Mouse (Mus musculus) small intestine, adult 10 weeks (tissue): ENCODE measurements around the gene 1700001P01Rik. TPM values are rescaled to one million over a fixed set of nuclear protein-coding genes. Genes with fewer than 3 reads are reported as not detected.

Experiments used
- polyA plus RNA-seq: library from polyadenylated mRNA; stranded (reverse); fragments of 350-450 nt; fragmentation: Illumina TruSeq; extraction: RNeasy Lipid Tissue Mini Kit (QIAGEN cat#74804); gene quantifications from one replicate; pipeline ENCODE4 v1.2.3, GENCODE M21; 2014; ENCODE audit warnings: low replicate concordance

The 1700001P01Rik gene
- not detected for polyA plus RNA-seq

DNA sequence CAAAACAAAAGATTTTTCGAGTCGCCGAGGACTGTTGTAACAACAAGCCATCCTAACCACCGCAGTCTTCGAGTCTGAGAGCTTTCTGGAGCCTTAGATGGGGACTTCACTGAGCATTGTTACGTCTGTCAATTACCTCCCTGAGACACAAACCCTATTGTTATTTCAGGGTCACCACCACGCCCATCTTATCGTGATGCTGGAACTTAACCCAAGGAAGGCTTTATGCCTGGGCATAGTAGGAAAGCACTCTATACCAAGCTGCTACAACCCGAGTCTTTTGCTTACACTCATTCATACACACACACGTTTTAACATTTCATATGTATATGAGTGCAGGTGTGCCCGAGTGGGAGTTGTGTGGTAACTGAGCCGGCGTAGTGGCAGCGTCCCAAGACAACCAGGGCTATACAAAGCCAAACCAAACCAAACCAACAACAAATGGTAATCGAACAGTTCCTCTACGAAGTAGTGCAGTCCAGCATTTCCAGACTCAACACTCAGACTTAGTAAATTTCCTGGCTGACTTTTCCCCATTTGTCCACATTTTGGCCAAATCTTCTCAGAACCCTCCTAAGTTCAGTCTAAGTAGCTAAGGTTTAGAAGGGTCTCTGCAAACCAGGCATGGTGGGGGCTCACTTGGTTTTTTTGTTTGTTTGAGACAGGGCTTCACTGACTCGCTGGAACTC lies at the start of gene 1700001P01Rik:
Gene 1700001P01Rik, minus strand, starts transcription at position 111 of the 689 bp plus-strand sequence.

DNA sequence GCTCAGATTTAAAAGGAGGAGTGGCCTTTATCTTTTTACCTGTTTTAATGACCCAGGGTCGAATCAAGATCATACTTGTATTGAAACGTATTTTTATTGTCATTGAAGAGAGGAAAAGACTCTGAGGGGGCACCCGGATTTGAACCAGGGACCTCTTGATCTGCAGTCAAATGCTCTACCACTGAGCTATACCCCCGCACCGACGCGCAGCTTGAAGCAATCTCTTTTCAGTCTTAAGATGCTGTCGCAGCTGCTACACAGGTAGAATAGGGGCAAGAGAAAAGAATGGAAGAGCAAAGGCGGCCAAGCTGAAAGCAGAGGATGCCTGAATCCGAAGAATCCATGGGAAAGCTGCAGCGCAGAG lies 23.0 kb upstream of the 1700001P01Rik start, which contains the start of gene Lasp1:
Gene Lasp1, plus strand, starts transcription at position 219 of the 364 bp plus-strand sequence.

DNA sequence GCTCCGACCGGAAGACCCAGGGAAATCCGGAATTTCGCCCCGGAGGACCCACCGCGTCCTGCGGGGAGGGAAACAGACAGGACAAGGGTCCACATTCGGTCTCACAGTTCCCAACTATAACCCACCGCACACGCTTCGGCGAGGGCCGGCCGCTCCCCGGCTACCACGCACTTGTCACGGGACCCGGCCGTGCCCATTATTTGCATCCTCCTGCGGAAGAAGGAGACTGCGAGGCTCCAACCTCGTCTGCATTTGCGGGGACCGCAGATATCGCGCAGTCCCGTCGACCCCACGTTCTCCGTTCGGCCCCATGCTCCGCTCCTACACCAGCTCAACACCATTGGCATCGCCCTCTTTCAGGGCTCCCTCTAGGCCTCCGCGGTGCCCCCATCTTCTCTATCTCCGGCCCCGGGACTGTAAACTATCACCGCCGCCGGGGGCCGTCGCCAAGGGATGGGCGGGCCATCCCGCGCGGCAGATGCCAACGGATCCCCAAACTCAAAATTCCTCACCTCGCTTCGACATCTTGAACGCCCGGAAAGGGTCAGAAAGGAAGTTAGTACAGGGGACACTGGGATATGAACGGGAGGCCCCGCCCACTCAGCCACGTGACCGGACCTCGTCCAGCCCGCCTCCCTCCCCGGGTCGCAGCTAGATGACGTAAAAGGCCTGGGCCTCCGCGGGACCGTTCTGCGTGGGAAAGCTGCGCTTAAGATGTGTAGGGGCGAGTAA lies 6.3 kb upstream of the 1700001P01Rik start, which contains the start of gene Rpl23:
Gene Rpl23, minus strand, starts transcription at position 606 of the 732 bp plus-strand sequence.

DNA sequence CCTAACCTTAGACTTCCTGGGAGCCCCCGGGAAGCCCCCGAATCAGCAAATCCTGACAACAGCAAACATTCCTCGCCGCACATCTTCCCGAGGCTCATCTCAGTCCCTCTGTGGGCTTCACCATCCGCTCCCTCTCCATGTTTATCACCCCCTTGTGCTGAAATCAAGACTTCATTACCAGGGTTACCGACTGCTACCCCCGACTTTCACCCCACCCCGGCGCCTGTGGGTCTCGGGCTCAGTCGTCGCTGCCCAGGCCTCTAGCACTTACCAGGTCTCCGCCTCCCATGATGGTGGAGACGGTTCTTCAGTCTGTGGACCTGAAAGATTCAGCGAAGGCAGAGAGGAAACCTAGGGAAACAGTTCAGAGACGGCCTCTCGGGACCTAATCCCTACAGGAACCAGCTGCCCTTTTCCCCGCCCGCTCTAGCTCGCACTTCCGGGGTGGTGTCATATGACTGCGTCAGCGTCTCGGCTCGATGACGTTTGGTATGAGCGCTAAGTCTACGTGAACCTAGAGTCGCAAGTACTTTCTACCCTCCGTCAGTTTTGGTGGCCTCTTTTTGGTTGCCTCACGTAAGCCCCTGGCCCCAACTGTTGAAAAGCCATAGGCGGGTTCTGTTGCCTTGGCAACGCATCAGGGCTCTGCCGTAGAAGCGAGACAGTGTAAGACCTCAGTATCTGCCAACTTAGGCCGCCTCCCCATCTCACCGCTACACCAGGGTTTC lies 9.4 kb downstream of the 1700001P01Rik start, which contains the start of gene Cwc25:
Gene Cwc25, minus strand, starts transcription at position 403 of the 728 bp plus-strand sequence.

DNA sequence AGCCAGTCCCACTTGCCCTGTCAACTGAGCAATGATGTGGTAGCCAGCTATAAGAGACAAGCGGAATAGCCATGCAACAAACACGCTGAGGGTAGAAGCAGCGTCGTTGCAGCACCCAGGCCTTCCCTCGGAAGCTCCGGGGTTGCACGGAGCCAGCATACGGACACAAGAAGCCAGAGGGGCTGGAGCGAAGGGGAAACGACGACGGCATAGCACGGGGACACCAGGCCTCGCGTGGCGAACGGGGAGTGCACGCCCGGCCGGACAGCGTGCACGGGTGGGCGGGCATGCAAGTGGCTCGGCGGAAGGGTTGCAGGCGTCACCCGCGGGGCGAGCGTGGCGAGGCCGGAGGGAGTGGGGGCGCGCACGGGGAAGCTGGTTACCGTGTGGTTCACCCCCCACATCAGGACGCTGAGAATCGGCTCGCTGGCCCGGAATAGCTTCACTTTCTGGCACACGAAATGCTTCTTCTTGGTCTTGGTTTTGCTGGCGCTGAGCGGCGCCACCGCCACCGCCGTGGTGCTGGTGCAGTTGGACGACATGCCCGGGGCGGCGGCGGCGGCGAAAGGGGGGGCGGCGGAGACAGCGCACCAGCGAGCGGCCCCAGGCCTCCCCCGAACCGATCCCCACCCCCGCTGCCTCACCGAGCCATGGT lies 31.5 kb downstream of the 1700001P01Rik start, which contains the start of gene Pip4k2b:
Gene Pip4k2b, minus strand, starts transcription at position 642 of the 655 bp plus-strand sequence.

Other genes starting within 250 kb of the 1700001P01Rik start
- not detected for gene Srcin1, start 199.7 kb downstream of the 1700001P01Rik start, polyA plus RNA-seq
- not detected for gene Epop, start 146.2 kb downstream of the 1700001P01Rik start, polyA plus RNA-seq
- gene Mllt6, start 112.5 kb downstream of the 1700001P01Rik start, polyA plus RNA-seq: 3.7 TPM
- gene Cisd3, start 90.1 kb downstream of the 1700001P01Rik start, polyA plus RNA-seq: 16.7 TPM
- gene Pcgf2, start 75.4 kb downstream of the 1700001P01Rik start, polyA plus RNA-seq: 1.9 TPM
- 6.1 TPM for gene Psmb3, start 72.5 kb downstream of the 1700001P01Rik start, polyA plus RNA-seq
- gene Pip4k2b, start 31.2 kb downstream of the 1700001P01Rik start, polyA plus RNA-seq: 2.8 TPM
- gene Cwc25, start 9.4 kb downstream of the 1700001P01Rik start, polyA plus RNA-seq: 11.0 TPM
- 1,379 TPM for gene Rpl23, start 6.5 kb upstream of the 1700001P01Rik start, polyA plus RNA-seq
- 88.5 TPM for gene Lasp1, start 23.1 kb upstream of the 1700001P01Rik start, polyA plus RNA-seq
- gene B230217C12Rik, start 64.9 kb upstream of the 1700001P01Rik start, polyA plus RNA-seq: 1.7 TPM
- gene Fbxo47, start 108.2 kb upstream of the 1700001P01Rik start, polyA plus RNA-seq: 1.5 TPM
- gene Plxdc1, start 210.5 kb upstream of the 1700001P01Rik start, polyA plus RNA-seq: not detected
- not detected for gene Arl5c, start 220.3 kb upstream of the 1700001P01Rik start, polyA plus RNA-seq
- not detected for gene Cacnb1, start 247.1 kb upstream of the 1700001P01Rik start, polyA plus RNA-seq